Mouse (Mus musculus) bone marrow, adult 2 months (tissue): ENCODE measurements around the gene Tdrd9. TPM values are rescaled to one million over a fixed set of nuclear protein-coding genes. Genes with fewer than 3 reads are reported as not detected.

Experiments used
- H3K27ac ChIP-seq: fragments of 200-500 bp; 2 replicates; pipeline ENCODE4 v1.5.1; 2012; ENCODE audit warnings: low read depth, mild to moderate bottlenecking, control low read depth, inconsistent platforms, low read length; ENCODE audit not compliant: control insufficient read depth, poor library complexity, insufficient read depth
- H3K4me1 ChIP-seq: fragments of 200-500 bp; 2 replicates; pipeline ENCODE4 v1.6.1; 2011; ENCODE audit warnings: low read length; ENCODE audit not compliant: control insufficient read depth, insufficient read depth
- H3K4me3 ChIP-seq: fragments of 200-500 bp; replicated peaks from 2 replicates; pipeline ENCODE3; 2011; ENCODE audit warnings: mild to moderate bottlenecking, low read depth, low read length, control low read depth; ENCODE audit not compliant: control insufficient read depth
- CTCF ChIP-seq: fragments of 200-500 bp; IDR thresholded peaks from 2 replicates; pipeline ENCODE4 v1.5.1; 2011; ENCODE audit warnings: low read length, control low read depth; ENCODE audit not compliant: control insufficient read depth, insufficient read depth
- POLR2A ChIP-seq: fragments of 200-500 bp; IDR thresholded peaks from 2 replicates; pipeline ENCODE4 v1.6.1; 2011; ENCODE audit warnings: low read depth, mild to moderate bottlenecking, control low read depth, low read length, borderline replicate concordance; ENCODE audit not compliant: control insufficient read depth
- WGBS: fragments of 180-500 bp; shearing (Covaris S2); methylation state at CpG from one replicate; pipeline ENCODE4 v1.1.7; 2018; 5-methylcytosine and 5-hydroxymethylcytosine counted together
- polyA plus RNA-seq: library from polyadenylated mRNA; stranded (reverse); fragments of >200 nt; gene quantifications from 2 replicates; pipeline ENCODE4 v1.2.4, GENCODE M21; 2011; ENCODE audit warnings: low replicate concordance; ENCODE audit not compliant: missing spikeins, insufficient read depth, insufficient read length

Tdrd9 gene
- polyA plus RNA-seq, 1 experiment = not detected

GRCm38 (mm10) chr12:112103179-112103578 is 131.8 kb downstream of the Tdrd9 start:
- Histone ChIP-seq H3K4me3 (no peak overlapping the region), H3K27ac (no peak overlapping the region), H3K4me1 (no peaks in the 10 kb centered on the region)
- WGBS = 72% methylated on average over 5 of the region's 5 CpGs
- TF ChIP-seq POLR2A (no peak), CTCF (no peak)

- TF ChIP-seq POLR2A (no peak), CTCF (no peak)
- 80% methylated on average over 11 of the region's 11 CpGs for WGBS
- Histone ChIP-seq H3K4me3 (no peak overlapping the region), H3K4me1 (no peaks in the 10 kb centered on the region), H3K27ac (no peak overlapping the region)
Measured at GRCm38 (mm10) chr12:112104890-112105289, 133.5 kb downstream of the Tdrd9 start.

- Histone ChIP-seq H3K27ac (no peak within 1 kb of the TSS), H3K4me3 (no peak within 1 kb of the TSS), H3K4me1 (no peaks in the 10 kb centered on the region)
- TF ChIP-seq CTCF = no peak
- TF ChIP-seq POLR2A = no peak
- 13% methylated on average over 14 of the region's 14 CpGs for WGBS
Measured at GRCm38 (mm10) chr12:112106541-112106971, 135.2 kb downstream of the Tdrd9 start, which contains the start of gene Aspg. Aspg (plus strand) TSS chr12:112106679.

GRCm38 (mm10) chr12:112107685-112108084 is 136.3 kb downstream of the Tdrd9 start:
- WGBS = 71% methylated on average over 8 of the region's 8 CpGs
- no peak for TF ChIP-seq POLR2A
- no peak for TF ChIP-seq CTCF
- Histone ChIP-seq H3K4me1 (no peaks in the 10 kb centered on the region), H3K27ac (no peak overlapping the region), H3K4me3 (no peak overlapping the region)

GRCm38 (mm10) chr12:112108696-112109445 is 137.5 kb downstream of the Tdrd9 start:
- no peak overlapping the region for H3K4me3 ChIP-seq
- no peaks in the 10 kb centered on the region for H3K4me1 ChIP-seq
- no peak overlapping the region for H3K27ac ChIP-seq
- no peak for TF ChIP-seq POLR2A
- TF ChIP-seq CTCF = no peak
- 75% methylated on average over 11 of the region's 11 CpGs for WGBS

- TF ChIP-seq POLR2A (no peak), CTCF (no peak)
- 76% methylated on average over 9 of the region's 9 CpGs for WGBS
- no peak overlapping the region for H3K27ac ChIP-seq
- H3K4me3 ChIP-seq = no peak overlapping the region
- H3K4me1 ChIP-seq = no peaks in the 10 kb centered on the region
Measured at GRCm38 (mm10) chr12:112109701-112110100, 138.3 kb downstream of the Tdrd9 start.

- Histone ChIP-seq H3K27ac (no peak overlapping the region), H3K4me1 (no peaks in the 10 kb centered on the region), H3K4me3 (no peak overlapping the region)
- TF ChIP-seq CTCF (no peak), POLR2A (no peak)
- WGBS = 83% methylated on average over 5 of the region's 5 CpGs
Measured at GRCm38 (mm10) chr12:112111323-112111722, 140.0 kb downstream of the Tdrd9 start.

GRCm38 (mm10) chr12:112112235-112112634 is 140.9 kb downstream of the Tdrd9 start:
- H3K27ac ChIP-seq = no peak overlapping the region
- H3K4me3 ChIP-seq = no peak overlapping the region
- 82% methylated on average over 6 of the region's 6 CpGs for WGBS
- TF ChIP-seq CTCF = no peak
- 0 out of 2 replicates have a peak, but pooled peaks have one; percentile 17 for TF ChIP-seq POLR2A
- H3K4me1 ChIP-seq = no peaks in the 10 kb centered on the region
